Mouse (Mus musculus): Measurements from ENCODE around the gene Fam228a.
"Not testable (repeated sequence)": the region's sequence is repeated elsewhere in the genome, so short reads cannot be mapped to it uniquely, and the experiment has no call there.

Gene Fam228a

GRCm38 (mm10) chr12:4719066-4719761, 19.0 kb downstream of the Fam228a start:
- intact Hi-C loops (cut with DNase I) = no loop called here

GRCm38 (mm10) chr12:4717417-4717816, 20.8 kb downstream of the Fam228a start:
- intact Hi-C loops (cut with DNase I) = no loop called here

GRCm38 (mm10) chr12:4715606-4716005, 22.6 kb downstream of the Fam228a start:
- intact Hi-C loops (cut with DNase I) = no loop called here

- intact Hi-C loops (cut with DNase I) = no loop called here
These were observed 24.9 kb downstream of the Fam228a start for GRCm38 (mm10) chr12:4713361-4713760.

- intact Hi-C loops (cut with DNase I) = no loop called here
These were observed 28.3 kb downstream of the Fam228a start for GRCm38 (mm10) chr12:4709926-4710325.

GRCm38 (mm10) chr12:4708881-4709604, 29.2 kb downstream of the Fam228a start:
- intact Hi-C loops (cut with DNase I) = no loop called here

GRCm38 (mm10) chr12:4708296-4708695, 29.9 kb downstream of the Fam228a start:
- intact Hi-C loops (cut with DNase I) = no loop called here

- intact Hi-C loops (cut with DNase I) = no loop called here
These were observed 30.7 kb downstream of the Fam228a start for GRCm38 (mm10) chr12:4707488-4708017.

- intact Hi-C loops (cut with DNase I) = no loop called here
These were observed 31.3 kb downstream of the Fam228a start for GRCm38 (mm10) chr12:4706901-4707300.

- intact Hi-C loops (cut with DNase I) = no loop called here
These were observed 32.1 kb downstream of the Fam228a start for GRCm38 (mm10) chr12:4706175-4706574.

- intact Hi-C loops (cut with DNase I) = not testable (repeated sequence)
These were observed 32.6 kb downstream of the Fam228a start for GRCm38 (mm10) chr12:4705626-4706025.

GRCm38 (mm10) chr12:4694534-4694933, 43.7 kb downstream of the Fam228a start:
- intact Hi-C loops (cut with DNase I) = no loop called here

- intact Hi-C loops (cut with DNase I) = no loop called here
These were observed 47.0 kb downstream of the Fam228a start for GRCm38 (mm10) chr12:4691193-4691592.

GRCm38 (mm10) chr12:4689341-4689740, 48.9 kb downstream of the Fam228a start:
- intact Hi-C loops (cut with DNase I) = no loop called here

- intact Hi-C loops (cut with DNase I) = no loop called here
These were observed 49.8 kb downstream of the Fam228a start for GRCm38 (mm10) chr12:4688386-4688785.

- intact Hi-C loops (cut with DNase I) = no loop called here
These were observed 52.8 kb downstream of the Fam228a start for GRCm38 (mm10) chr12:4685441-4685840.

- intact Hi-C loops (cut with DNase I) = no loop called here
These were observed 58.3 kb downstream of the Fam228a start for GRCm38 (mm10) chr12:4679971-4680370.

- intact Hi-C loops (cut with DNase I) = no loop called here
These were observed 61.9 kb downstream of the Fam228a start for GRCm38 (mm10) chr12:4676336-4676735.

- intact Hi-C loops (cut with DNase I) = no loop called here
These were observed 72.6 kb downstream of the Fam228a start for GRCm38 (mm10) chr12:4665675-4666037.

- intact Hi-C loops (cut with DNase I) = no loop called here
These were observed 73.1 kb downstream of the Fam228a start for GRCm38 (mm10) chr12:4664929-4665674.

Data from adrenal gland (tissue).